Mouse (Mus musculus) layer of hippocampus, adult 8-10 months (tissue): Measurements from ENCODE around the gene 2610028H24Rik. TPM values are rescaled to one million over a fixed set of nuclear protein-coding genes. Genes with fewer than 3 reads are reported as not detected.
A peak's percentile ranks its signal among the peaks of the same experiment; 100 is the strongest.

Source experiments
- DNase-seq, 2 experiments: peaks; one replicate each; pipeline ENCODE4 v3.0.0; 2022; ENCODE audit warnings: low spot score in 2 of 2
- total RNA-seq, 4 experiments: library from RNA; stranded (reverse); gene quantifications; 2 replicates each; pipeline ENCODE4 v1.2.4; 2022

The 2610028H24Rik gene
- total RNA-seq = under 1 TPM in 2 of 4 experiments, not detected in 2; 0.21 to 0.25 TPM

DNA sequence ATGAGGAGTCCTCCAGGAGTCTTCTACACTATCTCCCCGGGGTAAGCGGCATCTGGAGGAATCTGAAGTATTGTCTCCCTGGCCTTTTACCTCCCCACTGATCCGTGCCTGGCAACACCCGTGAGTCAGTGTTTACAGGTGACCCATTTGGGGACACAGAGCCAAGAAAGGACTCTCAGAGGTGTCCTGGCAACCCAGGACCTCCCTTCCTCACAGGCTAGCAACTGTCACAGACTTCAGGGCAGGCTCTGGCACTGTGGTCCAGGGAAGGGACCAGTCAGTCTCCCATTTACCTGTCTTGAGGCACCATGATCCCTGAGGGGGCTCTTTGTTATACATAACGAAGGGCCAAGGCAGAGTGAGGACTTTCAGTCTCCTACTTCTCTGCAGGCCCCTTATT lies at the start of gene 2610028H24Rik:
TSS of gene 2610028H24Rik (plus strand) at position 231 of the 400 bp plus-strand sequence.
- no peak for DNase-seq

DNA sequence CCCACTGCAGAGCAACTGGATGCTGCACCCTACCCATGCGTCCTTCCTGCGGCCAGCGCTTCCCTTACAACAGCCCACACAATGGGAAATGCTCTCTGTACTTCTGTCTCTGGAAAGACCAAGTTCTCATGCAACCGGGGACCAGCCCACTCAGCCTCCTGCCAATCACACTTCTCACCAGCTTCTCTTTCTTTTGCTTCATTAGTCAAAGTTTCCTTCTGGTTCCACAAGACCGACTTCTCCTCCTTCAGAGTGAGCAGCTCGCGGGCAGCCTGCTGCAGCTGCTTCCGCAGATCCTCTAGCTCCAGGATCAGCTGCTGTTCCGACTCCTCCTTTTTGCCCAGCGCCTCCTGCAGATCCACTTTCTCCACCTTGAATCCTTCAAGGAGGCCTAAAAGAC lies 40.4 kb upstream of the 2610028H24Rik start:
- DNase-seq = peak; percentile 16 to 25

- DNase-seq = peak in 1 of 2 experiments; percentile 41
Observed at GRCm38 (mm10) chr10:76416811-76417210, 32.1 kb upstream of the 2610028H24Rik start.

- DNase-seq = no peak
Observed at GRCm38 (mm10) chr10:76425674-76426073, 23.2 kb upstream of the 2610028H24Rik start.

DNA sequence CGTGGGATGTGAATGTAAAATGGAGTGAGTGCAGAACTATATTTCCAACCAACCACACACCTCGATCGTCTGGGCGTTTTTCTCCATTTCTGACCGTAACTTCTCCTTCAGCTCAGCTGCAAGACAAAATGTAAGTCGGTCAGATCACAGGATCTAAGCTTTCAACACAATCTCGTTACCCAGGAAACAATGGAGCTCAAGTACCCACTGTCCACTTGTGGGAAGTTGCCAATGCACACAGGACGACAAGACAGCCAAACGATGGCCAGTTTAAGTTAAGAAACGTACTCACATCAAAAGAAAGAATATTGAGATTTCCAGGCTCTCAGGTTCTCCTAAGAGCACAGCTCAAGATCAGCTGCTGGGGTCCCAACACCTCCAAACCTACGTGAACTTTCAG lies 15.0 kb upstream of the 2610028H24Rik start:
- no peak for DNase-seq

DNA sequence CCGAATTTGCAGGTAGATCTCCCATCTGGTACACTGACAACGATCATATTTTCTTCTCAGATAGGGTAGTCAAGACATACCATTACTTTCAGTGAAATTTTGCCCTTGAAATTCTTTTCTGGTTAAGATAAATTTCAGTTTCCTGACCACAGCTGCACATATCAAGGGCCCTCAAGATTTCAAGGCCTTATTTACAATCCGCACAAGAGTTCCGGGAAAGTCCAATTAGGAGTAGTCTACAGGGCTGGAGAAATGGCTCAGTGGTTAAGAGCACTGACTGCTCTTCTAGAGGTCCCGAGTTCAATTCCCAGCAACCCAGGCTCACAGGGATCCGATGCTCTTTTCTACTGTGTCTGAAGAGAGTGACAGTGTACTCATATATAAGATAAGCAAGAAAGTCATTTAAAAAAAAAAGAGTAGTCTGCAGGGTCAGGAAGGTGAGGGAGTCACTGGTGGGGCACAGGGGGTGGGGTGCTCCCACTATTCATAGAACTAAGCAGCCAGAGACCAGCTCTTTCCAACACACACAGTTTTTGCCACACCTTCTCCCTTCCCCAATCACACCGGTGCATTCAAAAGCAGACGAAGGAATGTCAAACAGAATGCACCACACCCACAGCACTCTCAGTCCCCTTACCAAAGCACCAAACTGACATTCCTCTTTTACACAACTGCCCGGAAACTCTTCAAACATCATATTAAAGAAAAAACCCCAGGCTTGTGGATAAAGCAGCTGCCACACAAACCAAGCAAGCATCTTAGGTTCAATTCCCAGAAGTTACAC lies 9.6 kb upstream of the 2610028H24Rik start:
- no peak for DNase-seq

- no peak for DNase-seq
Observed at GRCm38 (mm10) chr10:76440281-76440680, 8.6 kb upstream of the 2610028H24Rik start, which contains the start of gene AC141477.1. AC141477.1 (minus strand) TSS chr10:76440444.

DNA sequence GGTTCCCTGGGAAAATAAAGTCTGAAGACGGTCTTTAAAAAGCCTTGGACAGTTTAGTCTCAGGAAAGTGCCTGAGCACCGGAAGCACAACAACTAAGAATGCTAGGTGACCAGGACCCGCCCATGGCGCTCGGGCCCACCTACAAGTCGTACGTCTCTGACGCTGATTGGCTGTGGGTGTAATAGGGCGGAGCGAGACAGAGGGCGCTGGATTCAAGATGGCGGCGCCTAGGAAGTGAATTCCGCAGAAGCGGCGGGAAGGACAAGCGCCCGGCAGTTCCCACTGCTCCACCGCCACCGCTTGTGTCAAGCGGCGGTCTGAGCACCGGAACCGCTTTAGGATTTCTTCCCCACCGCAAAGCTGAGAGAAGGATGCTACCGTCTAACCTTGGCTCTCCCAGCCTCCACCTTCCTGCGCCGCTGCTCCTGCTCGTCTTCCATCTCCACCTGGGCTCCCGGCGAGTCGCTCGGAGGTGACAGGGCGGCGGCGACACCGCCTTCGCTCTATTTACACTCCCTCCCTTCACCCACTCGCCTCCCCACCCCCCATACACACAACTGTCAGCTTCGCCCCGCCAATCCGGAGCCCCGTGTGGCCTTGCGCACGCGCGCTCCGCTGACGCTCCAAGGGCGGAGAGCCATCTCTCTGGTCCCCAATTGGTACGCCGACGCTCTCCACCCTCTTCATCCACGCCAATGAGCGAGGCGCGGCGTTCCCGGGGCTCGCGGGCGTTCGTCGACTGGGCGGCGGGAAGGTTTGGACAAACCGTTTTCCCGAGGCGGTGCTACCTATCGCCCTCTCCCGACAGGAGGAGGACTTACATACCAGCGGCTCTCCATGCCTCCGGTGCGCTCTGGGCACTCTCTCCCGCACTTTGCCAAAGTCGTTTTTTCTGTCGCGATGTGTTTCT lies 6.4 kb upstream of the 2610028H24Rik start, which contains the start of gene Pcnt:
TSS of gene Pcnt (minus strand) at position 609 of the 911 bp plus-strand sequence.
- peak; percentile 96 to 97 for DNase-seq

GRCm38 (mm10) chr10:76445996-76446681 lies 2.7 kb upstream of the 2610028H24Rik start:
- DNase-seq = no peak

GRCm38 (mm10) chr10:76447406-76448229 lies 1.3 kb upstream of the 2610028H24Rik start:
- no peak for DNase-seq

DNA sequence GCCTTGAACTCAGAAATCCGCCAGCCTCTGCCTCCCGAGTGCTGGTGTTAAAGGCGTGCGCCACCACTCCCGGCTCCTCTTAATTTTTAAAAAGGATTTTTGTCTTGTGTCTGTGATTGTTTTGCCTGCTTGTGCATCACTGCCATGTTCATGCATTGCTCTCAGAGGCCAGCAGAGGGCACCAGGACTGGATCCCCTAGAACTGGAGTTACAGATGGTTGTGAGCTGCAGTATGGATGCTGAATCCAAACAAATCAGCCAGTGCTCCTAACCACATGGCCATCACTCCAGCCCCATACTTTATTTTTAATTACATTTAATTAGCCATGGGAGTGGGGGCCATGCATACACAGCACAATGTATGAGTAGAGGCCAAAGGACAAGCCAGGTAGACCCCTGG lies 6.4 kb downstream of the 2610028H24Rik start:
- DNase-seq = peak; percentile 26 to 43

DNA sequence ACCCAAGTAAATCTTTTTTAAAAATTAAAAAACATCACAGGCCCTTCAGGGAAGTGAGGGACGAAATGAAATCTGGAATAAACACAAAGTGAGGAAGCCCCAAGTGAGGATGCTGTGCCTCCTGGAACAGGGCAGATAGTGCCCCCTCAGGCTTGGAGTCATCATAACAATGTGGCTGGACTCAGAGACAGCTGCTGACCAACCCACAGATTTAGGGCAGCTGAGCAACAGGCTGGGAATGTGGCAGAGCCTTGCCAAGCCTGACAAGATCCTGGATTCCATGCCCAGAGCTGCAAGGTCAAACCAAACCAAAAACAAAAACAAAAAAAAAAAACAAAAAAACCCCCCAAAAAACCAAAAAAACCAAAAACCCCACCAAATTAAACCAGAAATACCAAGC lies 12.4 kb downstream of the 2610028H24Rik start:
- DNase-seq = no peak

- no peak for DNase-seq
Observed at GRCm38 (mm10) chr10:76462312-76462711, 13.4 kb downstream of the 2610028H24Rik start.

GRCm38 (mm10) chr10:76462721-76463120 lies 13.8 kb downstream of the 2610028H24Rik start:
- DNase-seq = no peak

- DNase-seq = peak; percentile 69 to 88
Observed at GRCm38 (mm10) chr10:76468203-76469162, 19.6 kb downstream of the 2610028H24Rik start, which contains the start of the genes Mcm3ap and Ybey. Mcm3ap (plus strand) TSS chr10:76468927. Ybey (minus strand) TSS chr10:76469114.

DNA sequence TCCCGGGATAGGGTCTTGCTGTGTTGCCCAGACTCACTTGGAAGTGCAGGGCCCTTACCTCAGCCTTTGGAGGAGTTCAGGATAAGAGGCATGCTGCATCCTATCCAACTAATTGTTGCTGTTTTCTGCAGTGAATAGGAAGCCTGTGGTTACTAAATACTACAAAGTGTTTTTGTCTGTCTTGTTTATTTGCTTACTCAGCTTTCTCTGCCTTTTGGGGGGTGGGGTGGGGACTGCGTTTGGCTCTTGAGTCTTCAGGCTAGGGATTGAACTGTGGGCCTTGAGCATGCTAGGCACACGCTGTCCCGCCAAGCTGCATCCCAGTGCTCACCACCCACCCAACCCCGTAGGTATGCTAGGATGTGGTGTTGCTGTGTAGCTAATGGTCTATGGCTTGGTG lies 24.9 kb downstream of the 2610028H24Rik start:
- no peak for DNase-seq

- DNase-seq = no peak
Observed at GRCm38 (mm10) chr10:76480851-76481250, 32.0 kb downstream of the 2610028H24Rik start.

DNA sequence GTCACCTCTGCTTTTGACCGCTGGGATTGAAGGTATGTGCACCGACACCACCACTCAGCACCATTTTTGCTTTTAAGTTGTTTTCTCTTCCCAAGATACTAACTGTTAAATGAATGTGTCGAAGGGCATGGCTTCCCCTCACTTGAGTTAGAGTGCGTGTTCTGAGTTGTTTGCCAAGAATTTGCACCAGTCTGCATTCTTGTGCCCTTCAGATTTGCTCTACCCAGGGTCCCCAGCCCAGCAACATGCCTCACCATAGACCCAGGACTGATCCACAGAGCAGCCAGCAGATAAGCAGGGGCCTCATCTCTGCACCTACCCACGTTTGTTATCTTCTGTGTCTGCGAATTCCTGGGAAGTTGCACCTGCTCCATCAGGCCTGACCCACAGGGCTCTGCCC lies 32.6 kb downstream of the 2610028H24Rik start:
- DNase-seq = no peak

- no peak for DNase-seq
Observed at GRCm38 (mm10) chr10:76486302-76486701, 37.4 kb downstream of the 2610028H24Rik start.
